Mouse (Mus musculus): ENCODE measurements at regions not wholly inside any gene's neighbourhood (a gene's known extent, or its start where the extent isn't known, plus 50 kb on each side); places are given as distances from the start of the nearest gene placed in this dataset.

GRCm38 (mm10) chr2:174871225-174871624, 110.8 kb downstream of the Edn3 start:
- Histone ChIP-seq H3K9ac (ENCODE audit: low read depth, low read length, severe bottlenecking) (no peak overlapping the region), H3K4me1 (ENCODE audit: control insufficient read depth, insufficient read depth, low read length) (peaks cover 58% of the 10 kb centered on the region), H3K9me3 (ENCODE audit: control insufficient read depth, low read length) (no peaks in the 10 kb centered on the region), H3K36me3 (ENCODE audit: control insufficient read depth, insufficient read depth, low read length) (no peaks in the 10 kb centered on the region), H3K4me3 (replicated peaks; ENCODE audit: low read length) (no peak overlapping the region), H3K27ac (replicated peaks; ENCODE audit: low read depth, low read length) (no peak overlapping the region), H3K27me3 (ENCODE audit: control insufficient read depth, insufficient read depth, low read length) (no peaks in the 10 kb centered on the region), H3K4me2 (replicated peaks; ENCODE audit: low read depth, low read length, severe bottlenecking) (no peak overlapping the region)
- DNase-seq (ENCODE audit: low spot score) = no peak
- ATAC-seq (ENCODE audit: low FRiP score, low read depth) = no peak
- no peak for TF ChIP-seq POLR2A (IDR thresholded peaks at IDR 0.05; ENCODE audit: borderline replicate concordance, extremely low read depth, insufficient read depth, insufficient read length)
- 35% methylated on average over 10 of the region's 10 CpGs for WGBS

GRCm38 (mm10) chr2:174871844-174872243, 111.4 kb downstream of the Edn3 start:
- Histone ChIP-seq H3K27ac (replicated peaks; ENCODE audit: low read depth, low read length) (peak overlapping the region; percentile 26; the same call in 1 of the 2 replicates), H3K4me2 (replicated peaks; ENCODE audit: low read depth, low read length, severe bottlenecking) (no peak overlapping the region), H3K4me1 (ENCODE audit: control insufficient read depth, insufficient read depth, low read length) (peaks cover 53% of the 10 kb centered on the region), H3K9ac (ENCODE audit: low read depth, low read length, severe bottlenecking) (no peak overlapping the region), H3K9me3 (ENCODE audit: control insufficient read depth, low read length) (no peaks in the 10 kb centered on the region), H3K36me3 (ENCODE audit: control insufficient read depth, insufficient read depth, low read length) (no peaks in the 10 kb centered on the region), H3K4me3 (replicated peaks; ENCODE audit: low read length) (no peak overlapping the region), H3K27me3 (ENCODE audit: control insufficient read depth, insufficient read depth, low read length) (no peaks in the 10 kb centered on the region)
- ATAC-seq (ENCODE audit: low FRiP score, low read depth) (no peak), DNase-seq (ENCODE audit: low spot score) (no peak)
- 26% methylated on average over 3 of the region's 3 CpGs for WGBS
- no peak for TF ChIP-seq POLR2A (IDR thresholded peaks at IDR 0.05; ENCODE audit: borderline replicate concordance, extremely low read depth, insufficient read depth, insufficient read length)

- 14% methylated on average over 5 of the region's 5 CpGs for WGBS
- Histone ChIP-seq H3K9ac (ENCODE audit: low read depth, low read length, severe bottlenecking) (no peak overlapping the region), H3K4me2 (replicated peaks; ENCODE audit: low read depth, low read length, severe bottlenecking) (no peak overlapping the region), H3K27me3 (ENCODE audit: control insufficient read depth, insufficient read depth, low read length) (no peaks in the 10 kb centered on the region), H3K27ac (replicated peaks; ENCODE audit: low read depth, low read length) (no peak overlapping the region; the same call in 1 of the 2 replicates), H3K9me3 (ENCODE audit: control insufficient read depth, low read length) (no peaks in the 10 kb centered on the region), H3K36me3 (ENCODE audit: control insufficient read depth, insufficient read depth, low read length) (no peaks in the 10 kb centered on the region), H3K4me3 (replicated peaks; ENCODE audit: low read length) (no peak overlapping the region), H3K4me1 (ENCODE audit: control insufficient read depth, insufficient read depth, low read length) (peaks cover 15% of the 10 kb centered on the region)
- no peak for TF ChIP-seq POLR2A (IDR thresholded peaks at IDR 0.05; ENCODE audit: borderline replicate concordance, extremely low read depth, insufficient read depth, insufficient read length)
- ATAC-seq (ENCODE audit: low FRiP score, low read depth) = 0 out of 2 replicates have a peak, but pooled peaks have one; percentile 32
- peak; percentile 63 for DNase-seq (ENCODE audit: low spot score)
Observed at GRCm38 (mm10) chr2:174876886-174877285, 116.5 kb downstream of the Edn3 start.

- Histone ChIP-seq H3K36me3 (ENCODE audit: control insufficient read depth, insufficient read depth, low read length) (no peaks in the 10 kb centered on the region), H3K4me2 (replicated peaks; ENCODE audit: low read depth, low read length, severe bottlenecking) (no peak overlapping the region), H3K4me1 (ENCODE audit: control insufficient read depth, insufficient read depth, low read length) (peaks cover 10% of the 10 kb centered on the region), H3K27ac (replicated peaks; ENCODE audit: low read depth, low read length) (no peak overlapping the region), H3K27me3 (ENCODE audit: control insufficient read depth, insufficient read depth, low read length) (no peaks in the 10 kb centered on the region), H3K9ac (ENCODE audit: low read depth, low read length, severe bottlenecking) (no peak overlapping the region), H3K4me3 (replicated peaks; ENCODE audit: low read length) (no peak overlapping the region), H3K9me3 (ENCODE audit: control insufficient read depth, low read length) (no peaks in the 10 kb centered on the region)
- TF ChIP-seq POLR2A (IDR thresholded peaks at IDR 0.05; ENCODE audit: borderline replicate concordance, extremely low read depth, insufficient read depth, insufficient read length) = no peak
- WGBS = 40% methylated on average over 4 of the region's 4 CpGs
- ATAC-seq (ENCODE audit: low FRiP score, low read depth) (no peak), DNase-seq (ENCODE audit: low spot score) (no peak)
Observed at GRCm38 (mm10) chr2:174878979-174879378, 118.6 kb downstream of the Edn3 start.

- DNase-seq (ENCODE audit: low spot score) (no peak), ATAC-seq (ENCODE audit: low FRiP score, low read depth) (no peak)
- Histone ChIP-seq H3K27me3 (ENCODE audit: control insufficient read depth, insufficient read depth, low read length) (no peaks in the 10 kb centered on the region), H3K36me3 (ENCODE audit: control insufficient read depth, insufficient read depth, low read length) (no peaks in the 10 kb centered on the region), H3K9ac (ENCODE audit: low read depth, low read length, severe bottlenecking) (no peak overlapping the region), H3K27ac (replicated peaks; ENCODE audit: low read depth, low read length) (no peak overlapping the region), H3K4me1 (ENCODE audit: control insufficient read depth, insufficient read depth, low read length) (peaks cover 23% of the 10 kb centered on the region), H3K4me2 (replicated peaks; ENCODE audit: low read depth, low read length, severe bottlenecking) (no peak overlapping the region), H3K4me3 (replicated peaks; ENCODE audit: low read length) (no peak overlapping the region), H3K9me3 (ENCODE audit: control insufficient read depth, low read length) (no peaks in the 10 kb centered on the region)
- TF ChIP-seq POLR2A (IDR thresholded peaks at IDR 0.05; ENCODE audit: borderline replicate concordance, extremely low read depth, insufficient read depth, insufficient read length) = no peak
- 88% methylated on average over 13 of the region's 13 CpGs for WGBS
Observed at GRCm38 (mm10) chr2:174880659-174881058, 120.2 kb downstream of the Edn3 start.
